Comparison of ENCODE assay signal across 8 mouse cellular contexts in genomic region chr8:69790364-69790763, GRCm38 (mm10). TPM values are rescaled to one million over a fixed set of nuclear protein-coding genes. Genes with fewer than 3 reads are reported as not detected.
DNase-seq lines count a peak whose midpoint lies in the region; ATAC-seq lines count a peak whose summit lies in the region.

No protein-coding gene starts in this region.

- no peaks in the 10 kb centered on the region for H3K9me3 ChIP-seq in hindbrain, embryonic 16.5 days (ENCODE audit: control insufficient read depth, low read length)
- H3K9me3 ChIP-seq in midbrain, embryonic 15.5 days, result no peaks in the 10 kb centered on the region

- peaks cover 24% of the 10 kb centered on the region for H3K4me1 ChIP-seq in hindbrain, embryonic 16.5 days (ENCODE audit: control insufficient read depth, insufficient read depth, low read depth, low read length)
- H3K4me1 ChIP-seq in midbrain, embryonic 15.5 days, result peaks cover 29% of the 10 kb centered on the region

- H3K27me3 ChIP-seq in hindbrain, embryonic 16.5 days (replicated peaks; ENCODE audit: control insufficient read depth, insufficient read depth, low read length), result no peaks in the 10 kb centered on the region
- no peaks in the 10 kb centered on the region for H3K27me3 ChIP-seq in midbrain, embryonic 15.5 days (replicated peaks)

- WGBS in hindbrain, embryonic 16.5 days, result 32% methylated on average over 11 of the region's 11 CpGs
- WGBS in midbrain, embryonic 15.5 days, result 41% methylated on average over 11 of the region's 11 CpGs

- peak; percentile 15 for ATAC-seq in hindbrain, embryonic 16.5 days
- peak; percentile 28 for ATAC-seq in midbrain, embryonic 15.5 days (replicated peaks)
- no peak for ATAC-seq in megakaryocyte-erythroid progenitor cell, adult 5-6 weeks (replicated peaks; ENCODE audit: low FRiP score, low TSS enrichment, poor library complexity, severe bottlenecking)

- peak; percentile 66 for DNase-seq in heart, adult 11 months
- DNase-seq in heart, postnatal 4 days, result no peak
- peak; percentile 39 for DNase-seq in thymus, postnatal 14 days
- DNase-seq in thymus, postnatal 10 days (ENCODE audit: low spot score in 2 of 2), result no peak
- DNase-seq in layer of hippocampus, adult 9-10 months (ENCODE audit: low spot score), result no peak

- peak overlapping the region; percentile 67 for H3K4me2 ChIP-seq in hindbrain, embryonic 16.5 days (ENCODE audit: low read length)
- H3K4me2 ChIP-seq in midbrain, embryonic 15.5 days, result peak overlapping the region; percentile 91

- peaks cover 12% of the 10 kb centered on the region for H3K36me3 ChIP-seq in hindbrain, embryonic 16.5 days (ENCODE audit: control insufficient read depth, insufficient read depth, low read length)
- H3K36me3 ChIP-seq in midbrain, embryonic 15.5 days (replicated peaks), result peaks cover 8% of the 10 kb centered on the region

- peak overlapping the region; percentile 97 for H3K4me3 ChIP-seq in hindbrain, embryonic 16.5 days (ENCODE audit: low read length)
- peak overlapping the region; percentile 100 for H3K4me3 ChIP-seq in midbrain, embryonic 15.5 days

- peak overlapping the region; percentile 77 for H3K27ac ChIP-seq in hindbrain, embryonic 16.5 days (ENCODE audit: low read depth, low read length)
- peak overlapping the region; percentile 71; the same call in 1 of the 2 replicates for H3K27ac ChIP-seq in midbrain, embryonic 15.5 days

- peak overlapping the region; percentile 90; the same call in 1 of the 2 replicates for H3K9ac ChIP-seq in hindbrain, embryonic 16.5 days (ENCODE audit: low read depth, low read length)
- peak overlapping the region; percentile 99; the same call in 1 of the 2 replicates for H3K9ac ChIP-seq in midbrain, embryonic 15.5 days

RNA-seq across cellular contexts. Expression of gene Atp13a1, which starts 0.6 kb away (rescaled TPM):
- 10 to 100 TPM; 22.3 to 22.5 TPM for total RNA-seq in heart, postnatal 4 days (2021)
- 50.1 and 56.4 TPM in 2 replicates for polyA plus RNA-seq in hindbrain, embryonic 16.5 days (2015; fragmentation: Nextera tagmentation; extraction: Ambion mirVana)
- polyA plus RNA-seq in midbrain, embryonic 15.5 days (2015; fragmentation: Nextera tagmentation; extraction: Ambion mirVana), result 59.1 and 59.8 TPM in 2 replicates
- 48.8 and 58.1 TPM in 2 replicates for total RNA-seq in megakaryocyte-erythroid progenitor cell, adult 5-6 weeks (2014; fragmentation: Nextera tagmentation)
- total RNA-seq in megakaryocyte-erythroid progenitor cell, adult 5-6 weeks (2017), result 13.7 and 23.2 TPM in 2 replicates

RNA-seq across cellular contexts. Expression of gene Zfp866, which starts 0.6 kb away (rescaled TPM):
- total RNA-seq in heart, postnatal 4 days (2021), result 10 to 100 TPM; 19.1 to 19.9 TPM
- 32.8 and 37.0 TPM in 2 replicates for polyA plus RNA-seq in hindbrain, embryonic 16.5 days (2015; fragmentation: Nextera tagmentation; extraction: Ambion mirVana)
- polyA plus RNA-seq in midbrain, embryonic 15.5 days (2015; fragmentation: Nextera tagmentation; extraction: Ambion mirVana), result 46.1 and 47.4 TPM in 2 replicates
- total RNA-seq in megakaryocyte-erythroid progenitor cell, adult 5-6 weeks (2014; fragmentation: Nextera tagmentation), result 26.3 and 29.8 TPM in 2 replicates
- total RNA-seq in megakaryocyte-erythroid progenitor cell, adult 5-6 weeks (2017), result 23.4 and 25.7 TPM in 2 replicates

RNA-seq across cellular contexts. Expression of gene Gm20422, which starts 15.7 kb away (rescaled TPM):
- total RNA-seq in heart, postnatal 4 days (2021), result 1 to 10 TPM; 1.8 to 1.9 TPM
- 0.64 TPM in 1 of 2 replicates, not detected in the other for polyA plus RNA-seq in hindbrain, embryonic 16.5 days (2015; fragmentation: Nextera tagmentation; extraction: Ambion mirVana)
- polyA plus RNA-seq in midbrain, embryonic 15.5 days (2015; fragmentation: Nextera tagmentation; extraction: Ambion mirVana), result 0.23 TPM in 1 of 2 replicates, not detected in the other
- 1.3 TPM in 1 of 2 replicates, not detected in the other for total RNA-seq in megakaryocyte-erythroid progenitor cell, adult 5-6 weeks (2014; fragmentation: Nextera tagmentation)
- not detected in 2 replicates for total RNA-seq in megakaryocyte-erythroid progenitor cell, adult 5-6 weeks (2017)

RNA-seq across cellular contexts. Expression of gene Gmip, which starts 18.1 kb away (rescaled TPM):
- 1 to 10 TPM; 6.1 to 8.1 TPM for total RNA-seq in heart, postnatal 4 days (2021)
- 32.2 and 34.5 TPM in 2 replicates for polyA plus RNA-seq in hindbrain, embryonic 16.5 days (2015; fragmentation: Nextera tagmentation; extraction: Ambion mirVana)
- 38.5 and 43.2 TPM in 2 replicates for polyA plus RNA-seq in midbrain, embryonic 15.5 days (2015; fragmentation: Nextera tagmentation; extraction: Ambion mirVana)
- 15.1 and 65.6 TPM in 2 replicates for total RNA-seq in megakaryocyte-erythroid progenitor cell, adult 5-6 weeks (2014; fragmentation: Nextera tagmentation)
- 7.6 and 28.5 TPM in 2 replicates for total RNA-seq in megakaryocyte-erythroid progenitor cell, adult 5-6 weeks (2017)

RNA-seq across cellular contexts. Expression of gene Lpar2, which starts 31.9 kb away (rescaled TPM):
- 1 to 10 TPM in 1 of 2 experiments, under 1 TPM in 1; 0.91 to 1.1 TPM for total RNA-seq in heart, postnatal 4 days (2021)
- 0.54 and 0.91 TPM in 2 replicates for polyA plus RNA-seq in hindbrain, embryonic 16.5 days (2015; fragmentation: Nextera tagmentation; extraction: Ambion mirVana)
- polyA plus RNA-seq in midbrain, embryonic 15.5 days (2015; fragmentation: Nextera tagmentation; extraction: Ambion mirVana), result 0.76 and 0.80 TPM in 2 replicates
- 2.1 and 2.4 TPM in 2 replicates for total RNA-seq in megakaryocyte-erythroid progenitor cell, adult 5-6 weeks (2014; fragmentation: Nextera tagmentation)
- 0.28 and 0.38 TPM in 2 replicates for total RNA-seq in megakaryocyte-erythroid progenitor cell, adult 5-6 weeks (2017)

Comparison
In these comparisons a context has a peak if more than half of its experiments do, and no peak if none do; other contexts are left out.
1. DNase-seq: peak in heart, adult 11 months (single experiment) and thymus, postnatal 14 days (single experiment); none in heart, postnatal 4 days (single experiment), thymus, postnatal 10 days (0 of 2) and layer of hippocampus, adult 9-10 months (single experiment).